Mouse (Mus musculus): ENCODE results near the gene M1ap.

- TF ChIP-seq CTCF (IDR thresholded peaks at IDR 0.05; ENCODE audit: control insufficient read depth, insufficient read depth, insufficient read length): no peak
- TF ChIP-seq USF1 (IDR thresholded peaks at IDR 0.05; ENCODE audit: low read depth): no peak
Observed at GRCm38 (mm10) chr6:82911303-82911702, 35.4 kb upstream of the M1ap start.

All from C2C12 (cell line).